Mouse (Mus musculus) hindbrain, embryonic 14.5 days (tissue): Measurements from ENCODE around the gene Wdr60. TPM values are rescaled to one million over a fixed set of nuclear protein-coding genes. Genes with fewer than 3 reads are reported as not detected.
A peak's percentile ranks its signal among the peaks of the same experiment; 100 is the strongest.

Experiments used
- ATAC-seq: fragments of 200-750 bp; cut with Nextera tagmentation; 2 replicates; pipeline ENCODE4 v1.8.0; 2017; ENCODE audit warnings: moderate number of reproducible peaks, mild to moderate bottlenecking, moderate TSS enrichment, moderate library complexity; ENCODE audit not compliant: low FRiP score
- DNase-seq: peaks from one replicate; pipeline ENCODE4 v3.0.0-alpha.2; 2015; ENCODE audit warnings: low spot score
- H3K27ac ChIP-seq: fragments of 300-500 bp; sonication (generic); 2 replicates; pipeline ENCODE4 v1.5.1; 2014; ENCODE audit warnings: mild to moderate bottlenecking, moderate library complexity
- H3K27me3 ChIP-seq: fragments of 300-500 bp; sonication (generic); 2 replicates; pipeline ENCODE4 v1.6.1; 2014; ENCODE audit warnings: mild to moderate bottlenecking, low read length, mixed read lengths; ENCODE audit not compliant: control insufficient read depth, insufficient read depth
- H3K36me3 ChIP-seq: fragments of 300-500 bp; sonication (generic); replicated peaks from 2 replicates; pipeline ENCODE4 v1.6.1; 2014; ENCODE audit not compliant: control insufficient read depth, insufficient read depth
- H3K4me1 ChIP-seq: fragments of 300-500 bp; sonication (generic); replicated peaks from 2 replicates; pipeline ENCODE4 v1.6.1; 2014; ENCODE audit warnings: antibody characterized with exemption, low read length, mixed read lengths; ENCODE audit not compliant: control insufficient read depth, insufficient read depth
- H3K4me2 ChIP-seq: fragments of 300-500 bp; sonication (generic); replicated peaks from 2 replicates; pipeline ENCODE4 v1.6.1; 2014; ENCODE audit warnings: mild to moderate bottlenecking, moderate library complexity
- H3K4me3 ChIP-seq: fragments of 300-500 bp; sonication (generic); replicated peaks from 2 replicates; pipeline ENCODE4 v1.5.1; 2014; ENCODE audit warnings: mild to moderate bottlenecking, low read length
- H3K9ac ChIP-seq: fragments of 300-500 bp; sonication (generic); 2 replicates; pipeline ENCODE4 v1.6.1; 2014
- H3K9me3 ChIP-seq: fragments of 300-500 bp; sonication (generic); 2 replicates; pipeline ENCODE4 v1.6.1; 2016; ENCODE audit warnings: low read length; ENCODE audit not compliant: control insufficient read depth
- WGBS: fragments of 180-500 bp; shearing (Covaris S2); extraction: QIAGEN DNeasy Blood & Tissue Kit; methylation state at CpG from one replicate; pipeline ENCODE4 v1.1.7; 2014; 5-methylcytosine and 5-hydroxymethylcytosine counted together
- polyA plus RNA-seq: library from polyadenylated mRNA; unstranded; fragments of >200 nt; fragmentation: Nextera tagmentation; extraction: Ambion mirVana; gene quantifications from 2 replicates; pipeline ENCODE4 v1.2.1, GENCODE M21; 2014

The Wdr60 gene
- 17.9 and 18.3 TPM in 2 replicates for polyA plus RNA-seq

GRCm38 (mm10) chr12:116262555-116263341, at the start of gene Wdr60:
TSS of gene Wdr60 (minus strand) at chr12:116263022.
- H3K9ac ChIP-seq = peak within 1 kb of the TSS; percentile 77
- 3% methylated on average over 47 of the region's 47 CpGs for WGBS
- peak; percentile 97 for ATAC-seq
- H3K27ac ChIP-seq = peak within 1 kb of the TSS; percentile 85
- no peaks in the 10 kb centered on the region for H3K9me3 ChIP-seq
- peak within 1 kb of the TSS; percentile 68 for H3K4me2 ChIP-seq
- DNase-seq = peak; percentile 89
- H3K4me3 ChIP-seq = peak within 1 kb of the TSS; percentile 66
- H3K36me3 ChIP-seq = no peaks in the 10 kb centered on the region
- H3K4me1 ChIP-seq = peaks cover 14% of the 10 kb centered on the region; the same call in 1 of the 2 replicates
- no peaks in the 10 kb centered on the region for H3K27me3 ChIP-seq

- Histone ChIP-seq H3K36me3 (no peaks in the 10 kb centered on the region), H3K27ac (no peak overlapping the region), H3K27me3 (no peaks in the 10 kb centered on the region), H3K9ac (no peak overlapping the region), H3K4me3 (no peak overlapping the region), H3K4me1 (no peaks in the 10 kb centered on the region), H3K9me3 (no peaks in the 10 kb centered on the region), H3K4me2 (no peak overlapping the region)
- ATAC-seq = no peak
- DNase-seq = no peak
- 93% methylated on average over 2 of the region's 2 CpGs for WGBS
These were observed 45.8 kb upstream of the Wdr60 start for GRCm38 (mm10) chr12:116308612-116309011.

- H3K27ac ChIP-seq = no peak overlapping the region
- 91% methylated on average over 3 of the region's 3 CpGs for WGBS
- no peak overlapping the region for H3K9ac ChIP-seq
- H3K4me1 ChIP-seq = no peaks in the 10 kb centered on the region
- no peak overlapping the region for H3K4me2 ChIP-seq
- no peaks in the 10 kb centered on the region for H3K27me3 ChIP-seq
- H3K36me3 ChIP-seq = no peaks in the 10 kb centered on the region
- ATAC-seq (no peak), DNase-seq (no peak)
- H3K4me3 ChIP-seq = no peak overlapping the region
- H3K9me3 ChIP-seq = no peaks in the 10 kb centered on the region
These were observed 45.0 kb upstream of the Wdr60 start for GRCm38 (mm10) chr12:116307870-116308269.

GRCm38 (mm10) chr12:116306042-116306441, 43.2 kb upstream of the Wdr60 start:
- Histone ChIP-seq H3K4me3 (no peak overlapping the region), H3K27me3 (no peaks in the 10 kb centered on the region), H3K4me2 (no peak overlapping the region), H3K4me1 (no peaks in the 10 kb centered on the region), H3K36me3 (no peaks in the 10 kb centered on the region), H3K9ac (no peak overlapping the region), H3K27ac (no peak overlapping the region), H3K9me3 (peaks cover 5% of the 10 kb centered on the region; the same call in 1 of the 2 replicates)
- ATAC-seq (no peak), DNase-seq (no peak)
- 60% methylated on average over 1 of the region's 1 CpGs for WGBS

- H3K9ac ChIP-seq = no peak overlapping the region
- H3K4me3 ChIP-seq = no peak overlapping the region
- H3K36me3 ChIP-seq = no peaks in the 10 kb centered on the region
- no peak for ATAC-seq
- no peak overlapping the region for H3K4me2 ChIP-seq
- no peak for DNase-seq
- no peaks in the 10 kb centered on the region for H3K27me3 ChIP-seq
- no peak overlapping the region for H3K27ac ChIP-seq
- peaks cover 6% of the 10 kb centered on the region; the same call in 1 of the 2 replicates for H3K9me3 ChIP-seq
- H3K4me1 ChIP-seq = no peaks in the 10 kb centered on the region
These were observed 39.4 kb upstream of the Wdr60 start for GRCm38 (mm10) chr12:116302181-116302580.

- no peak overlapping the region for H3K9ac ChIP-seq
- DNase-seq = no peak
- H3K9me3 ChIP-seq = peaks cover 6% of the 10 kb centered on the region; the same call in 1 of the 2 replicates
- WGBS = 94% methylated on average over 2 of the region's 2 CpGs
- no peaks in the 10 kb centered on the region for H3K4me1 ChIP-seq
- H3K36me3 ChIP-seq = no peaks in the 10 kb centered on the region
- ATAC-seq = no peak
- no peak overlapping the region for H3K27ac ChIP-seq
- no peak overlapping the region for H3K4me3 ChIP-seq
- no peaks in the 10 kb centered on the region for H3K27me3 ChIP-seq
- no peak overlapping the region for H3K4me2 ChIP-seq
These were observed 37.1 kb upstream of the Wdr60 start for GRCm38 (mm10) chr12:116299906-116300305.

- Histone ChIP-seq H3K9ac (no peak overlapping the region), H3K4me3 (no peak overlapping the region), H3K36me3 (no peaks in the 10 kb centered on the region), H3K27ac (no peak overlapping the region), H3K27me3 (no peaks in the 10 kb centered on the region), H3K4me1 (no peaks in the 10 kb centered on the region), H3K4me2 (no peak overlapping the region), H3K9me3 (no peaks in the 10 kb centered on the region)
- DNase-seq = no peak
- no peak for ATAC-seq
- 91% methylated on average over 4 of the region's 4 CpGs for WGBS
These were observed 30.9 kb upstream of the Wdr60 start for GRCm38 (mm10) chr12:116293599-116294292.

GRCm38 (mm10) chr12:116293185-116293584, 30.4 kb upstream of the Wdr60 start:
- no peak for DNase-seq
- no peaks in the 10 kb centered on the region for H3K9me3 ChIP-seq
- no peak overlapping the region for H3K4me2 ChIP-seq
- H3K9ac ChIP-seq = no peak overlapping the region
- H3K27ac ChIP-seq = no peak overlapping the region
- no peaks in the 10 kb centered on the region for H3K36me3 ChIP-seq
- 90% methylated on average over 2 of the region's 2 CpGs for WGBS
- H3K4me1 ChIP-seq = no peaks in the 10 kb centered on the region
- no peak for ATAC-seq
- no peaks in the 10 kb centered on the region for H3K27me3 ChIP-seq
- no peak overlapping the region for H3K4me3 ChIP-seq

GRCm38 (mm10) chr12:116283511-116283910, 20.7 kb upstream of the Wdr60 start:
- 89% methylated on average over 2 of the region's 2 CpGs for WGBS
- Histone ChIP-seq H3K36me3 (no peaks in the 10 kb centered on the region), H3K9me3 (no peaks in the 10 kb centered on the region), H3K27ac (no peak overlapping the region), H3K27me3 (no peaks in the 10 kb centered on the region), H3K4me3 (no peak overlapping the region), H3K9ac (no peak overlapping the region), H3K4me2 (no peak overlapping the region), H3K4me1 (peaks cover 13% of the 10 kb centered on the region)
- ATAC-seq (no peak), DNase-seq (no peak)
